14 mouse cellular contexts compared by ENCODE assay signal in the genomic region with DNA sequence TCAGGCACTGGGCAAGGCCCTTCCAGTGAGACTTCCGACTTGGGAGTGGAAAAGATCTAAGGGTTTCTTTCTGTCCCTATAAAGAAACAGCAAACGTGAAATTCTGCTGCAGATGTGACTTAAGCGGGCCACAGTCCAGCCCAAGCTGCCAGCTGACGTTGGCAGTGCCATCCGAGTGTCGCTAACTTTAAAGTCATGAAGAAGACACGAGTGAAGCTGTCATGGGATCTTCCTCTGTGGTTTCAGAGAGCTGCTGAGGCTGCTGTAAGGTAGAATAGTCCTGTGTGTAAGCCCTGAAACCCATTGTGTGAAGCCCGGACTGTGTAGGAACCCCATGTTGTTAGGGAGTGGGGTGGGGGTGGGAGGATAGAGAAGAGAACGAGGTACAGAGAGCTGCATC. TPM values are rescaled to one million over a fixed set of nuclear protein-coding genes. Genes with fewer than 3 reads are reported as not detected.
"Had no signal": no experiment of that assay in that cellular context is flagged by ENCODE, and none has a peak within 500 bp of the region (broad histone marks: within the 10 kb centered on the region; RNA-seq: fewer than 3 reads in every experiment).

No protein-coding gene starts in this region.

- H3K4me3 ChIP-seq: intestine, embryonic 15.5 days; limb, embryonic 13.5 days had no signal

- H3K9ac ChIP-seq: limb, embryonic 13.5 days; liver, embryonic 14.5 days; neural tube, embryonic 13.5 days had no signal

- H3K27me3 ChIP-seq: intestine, embryonic 15.5 days; limb, embryonic 13.5 days; midbrain, embryonic 13.5 days; neural tube, embryonic 13.5 days had no signal

- DNase-seq: kidney, adult 18-20 months; kidney, postnatal 14 days; left cerebral cortex, postnatal 4 days; lung, adult 18-20 months; right cerebral cortex, adult 18-20 months had no signal

- H3K36me3 ChIP-seq: intestine, embryonic 15.5 days had no signal

- ATAC-seq: intestine, embryonic 15.5 days; midbrain, embryonic 13.5 days had no signal

- H3K27ac ChIP-seq: limb, embryonic 13.5 days; liver, embryonic 14.5 days; midbrain, embryonic 13.5 days; neural tube, embryonic 13.5 days had no signal

- H3K9me3 ChIP-seq: intestine, embryonic 15.5 days; limb, embryonic 13.5 days; midbrain, embryonic 13.5 days; neural tube, embryonic 13.5 days had no signal

RNA-seq across cellular contexts. Expression of a gene that starts 49.7 kb away (rescaled TPM):
- total RNA-seq: layer of hippocampus, postnatal 14 days; left cerebral cortex, adult 18-20 months; left cerebral cortex, postnatal 10 days; left cerebral cortex, postnatal 4 days had no signal
- polyA plus RNA-seq: kidney, embryonic 14.5 days; neural tube, embryonic 13.5 days had no signal
